Mouse (Mus musculus) limb, embryonic 14.5 days (tissue): ENCODE data around the gene Cdc14b. TPM values are rescaled to one million over a fixed set of nuclear protein-coding genes. Genes with fewer than 3 reads are reported as not detected.

Experiments
- ATAC-seq: fragments of 200-750 bp; cut with Nextera tagmentation; 2 replicates; pipeline ENCODE4 v1.8.0; 2017; ENCODE audit warnings: low read depth, moderate number of reproducible peaks, moderate TSS enrichment; ENCODE audit not compliant: low FRiP score
- DNase-seq: peaks from one replicate; pipeline ENCODE4 v3.0.0-alpha.2; 2015; ENCODE audit warnings: low spot score
- H3K27ac ChIP-seq: fragments of 300-500 bp; sonication (generic); replicated peaks from 2 replicates; pipeline ENCODE4 v1.5.1; 2014; ENCODE audit warnings: low read depth, mild to moderate bottlenecking, low read length, moderate library complexity, mixed read lengths
- H3K27me3 ChIP-seq: fragments of 300-500 bp; sonication (generic); 2 replicates; pipeline ENCODE4 v1.6.1; 2014; ENCODE audit warnings: low read length, mixed read lengths; ENCODE audit not compliant: control insufficient read depth, insufficient read depth
- H3K36me3 ChIP-seq: fragments of 300-500 bp; sonication (generic); 2 replicates; pipeline ENCODE4 v1.6.1; 2014; ENCODE audit warnings: mild to moderate bottlenecking, low read length, moderate library complexity, mixed read lengths; ENCODE audit not compliant: control insufficient read depth, insufficient read depth
- H3K4me1 ChIP-seq: fragments of 300-500 bp; sonication (generic); 2 replicates; pipeline ENCODE4 v1.6.1; 2014; ENCODE audit warnings: antibody characterized with exemption, low read length, mixed read lengths; ENCODE audit not compliant: control insufficient read depth, insufficient read depth
- H3K4me2 ChIP-seq: fragments of 300-500 bp; sonication (generic); replicated peaks from 2 replicates; pipeline ENCODE4 v1.6.1; 2014; ENCODE audit warnings: low read depth, mild to moderate bottlenecking, low read length, moderate library complexity; ENCODE audit not compliant: severe bottlenecking
- H3K4me3 ChIP-seq: fragments of 300-500 bp; sonication (generic); replicated peaks from 2 replicates; pipeline ENCODE4 v1.5.1; 2014; ENCODE audit warnings: low read length
- H3K9ac ChIP-seq: fragments of 300-500 bp; sonication (generic); 2 replicates; pipeline ENCODE4 v1.6.1; 2014; ENCODE audit warnings: mild to moderate bottlenecking, low read depth, low read length, moderate library complexity; ENCODE audit not compliant: severe bottlenecking
- H3K9me3 ChIP-seq: fragments of 300-500 bp; sonication (generic); 2 replicates; pipeline ENCODE4 v1.6.1; 2016; ENCODE audit warnings: low read length; ENCODE audit not compliant: control insufficient read depth
- POLR2A ChIP-seq: fragments of 200-500 bp; IDR thresholded peaks from 2 replicates; pipeline ENCODE4 v1.8.0; 2012; ENCODE audit warnings: inconsistent platforms, mild to moderate bottlenecking, moderate library complexity, borderline replicate concordance; ENCODE audit not compliant: insufficient read depth, insufficient read length; ENCODE audit errors: extremely low read depth
- WGBS: fragments of 180-500 bp; shearing (Covaris S2); extraction: QIAGEN DNeasy Blood & Tissue Kit; methylation state at CpG from one replicate; pipeline ENCODE4 v1.1.7; 2014; 5-methylcytosine and 5-hydroxymethylcytosine counted together
- polyA plus RNA-seq, 2 experiments: library from polyadenylated mRNA; depleted of rRNA in 1 of 2; stranded (reverse) in 1 of 2; unstranded in 1 of 2; fragments of >200 nt; fragmentation: Nextera tagmentation in 1 of 2; extraction: Ambion mirVana in 1 of 2; gene quantifications; 2 replicates each; pipeline versions ENCODE4 v1.2.1 to v1.2.3; 2012 to 2014

Cdc14b gene
- polyA plus RNA-seq, 2 experiments: 15.3 to 16.1 TPM

- Histone ChIP-seq H3K4me2 (peak overlapping the region; percentile 100), H3K9me3 (no peaks in the 10 kb centered on the region), H3K27ac (no peak overlapping the region), H3K4me3 (peak overlapping the region; percentile 85), H3K4me1 (no peaks in the 10 kb centered on the region), H3K9ac (peak overlapping the region; percentile 71), H3K36me3 (no peaks in the 10 kb centered on the region), H3K27me3 (no peaks in the 10 kb centered on the region)
- DNase-seq (peak; percentile 59), ATAC-seq (peak; percentile 63)
- under 1% methylated on average over 67 of the region's 95 CpGs for WGBS
- TF ChIP-seq POLR2A: no peak
These were observed 922 bp downstream of the Cdc14b start for GRCm38 (mm10) chr13:64273891-64274844.

GRCm38 (mm10) chr13:64273352-64273751 is 1.7 kb downstream of the Cdc14b start:
- 39% methylated on average over 8 of the region's 8 CpGs for WGBS
- no peak overlapping the region for H3K27ac ChIP-seq
- H3K4me2 ChIP-seq: peak overlapping the region; percentile 100
- H3K4me1 ChIP-seq: no peaks in the 10 kb centered on the region
- no peaks in the 10 kb centered on the region for H3K36me3 ChIP-seq
- ATAC-seq: no peak
- peak overlapping the region; percentile 85 for H3K4me3 ChIP-seq
- H3K9ac ChIP-seq: peak overlapping the region; percentile 71; the same call in 1 of the 2 replicates
- no peak for DNase-seq
- no peaks in the 10 kb centered on the region for H3K9me3 ChIP-seq
- no peaks in the 10 kb centered on the region for H3K27me3 ChIP-seq
- TF ChIP-seq POLR2A: no peak

- Histone ChIP-seq H3K4me3 (no peak overlapping the region), H3K9ac (no peak overlapping the region), H3K27ac (no peak overlapping the region), H3K4me1 (no peaks in the 10 kb centered on the region), H3K4me2 (no peak overlapping the region), H3K9me3 (no peaks in the 10 kb centered on the region), H3K36me3 (no peaks in the 10 kb centered on the region), H3K27me3 (no peaks in the 10 kb centered on the region)
- ATAC-seq (no peak), DNase-seq (no peak)
- no peak for TF ChIP-seq POLR2A
- 52% methylated on average over 4 of the region's 4 CpGs for WGBS
These were observed 6.7 kb downstream of the Cdc14b start for GRCm38 (mm10) chr13:64268384-64268783.

- H3K9ac ChIP-seq: no peak overlapping the region
- H3K27me3 ChIP-seq: no peaks in the 10 kb centered on the region
- no peak overlapping the region for H3K27ac ChIP-seq
- no peak for TF ChIP-seq POLR2A
- no peaks in the 10 kb centered on the region for H3K4me1 ChIP-seq
- no peak overlapping the region for H3K4me3 ChIP-seq
- no peaks in the 10 kb centered on the region for H3K9me3 ChIP-seq
- no peaks in the 10 kb centered on the region for H3K36me3 ChIP-seq
- ATAC-seq (no peak), DNase-seq (no peak)
- no peak overlapping the region for H3K4me2 ChIP-seq
- 22% methylated on average over 9 of the region's 9 CpGs for WGBS
These were observed 7.9 kb downstream of the Cdc14b start for GRCm38 (mm10) chr13:64267151-64267550.

- WGBS: 87% methylated on average over 6 of the region's 6 CpGs
- no peaks in the 10 kb centered on the region for H3K27me3 ChIP-seq
- H3K4me1 ChIP-seq: no peaks in the 10 kb centered on the region
- no peak overlapping the region for H3K4me3 ChIP-seq
- no peaks in the 10 kb centered on the region for H3K9me3 ChIP-seq
- no peak overlapping the region for H3K4me2 ChIP-seq
- no peak overlapping the region for H3K27ac ChIP-seq
- ATAC-seq: no peak
- DNase-seq: no peak
- H3K36me3 ChIP-seq: no peaks in the 10 kb centered on the region
- TF ChIP-seq POLR2A: no peak
- H3K9ac ChIP-seq: no peak overlapping the region
These were observed 10.5 kb downstream of the Cdc14b start for GRCm38 (mm10) chr13:64264586-64264985.
